Mouse (Mus musculus) frontal cortex, postnatal 25 days (tissue): ENCODE data around the gene Lyz1.
A peak's percentile ranks its signal among the peaks of the same experiment; 100 is the strongest.
"Not testable (repeated sequence)": the region's sequence is repeated elsewhere in the genome, so short reads cannot be mapped to it uniquely, and the experiment has no call there.

Experiments
- DNase-seq, 2 experiments: peaks; one replicate each; pipeline ENCODE4 v3.0.0; 2022; ENCODE audit warnings: low spot score in 2 of 2

Lyz1 gene

GRCm38 (mm10) chr10:117292671-117293070 lies at the start of gene Lyz1:
Gene Lyz1, minus strand, starts transcription at chr10:117292868.
- no peak for DNase-seq

- peak in 1 of 2 experiments; percentile 1 for DNase-seq
Observed at GRCm38 (mm10) chr10:117342406-117342805, 49.7 kb upstream of the Lyz1 start.

DNA sequence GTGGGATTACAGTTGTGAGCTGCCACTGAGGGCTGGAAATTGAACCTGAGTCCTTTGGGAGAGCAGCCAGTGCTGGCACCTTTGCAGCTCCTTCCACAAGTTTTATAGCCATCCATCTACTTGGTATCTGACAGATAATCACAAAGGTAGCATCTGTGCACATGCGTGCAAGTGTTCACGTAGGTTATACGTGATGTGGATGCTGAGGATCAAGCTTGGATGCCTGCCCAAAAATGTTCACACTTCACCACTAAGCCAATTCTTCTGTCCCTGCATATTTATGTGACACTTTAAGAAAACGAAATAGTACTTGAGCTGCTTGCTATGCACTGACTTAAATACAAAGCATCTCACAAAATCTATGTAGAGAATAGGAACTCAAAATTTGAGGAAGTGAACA lies 48.4 kb upstream of the Lyz1 start:
- DNase-seq, result peak in 1 of 2 experiments; percentile 3

DNA sequence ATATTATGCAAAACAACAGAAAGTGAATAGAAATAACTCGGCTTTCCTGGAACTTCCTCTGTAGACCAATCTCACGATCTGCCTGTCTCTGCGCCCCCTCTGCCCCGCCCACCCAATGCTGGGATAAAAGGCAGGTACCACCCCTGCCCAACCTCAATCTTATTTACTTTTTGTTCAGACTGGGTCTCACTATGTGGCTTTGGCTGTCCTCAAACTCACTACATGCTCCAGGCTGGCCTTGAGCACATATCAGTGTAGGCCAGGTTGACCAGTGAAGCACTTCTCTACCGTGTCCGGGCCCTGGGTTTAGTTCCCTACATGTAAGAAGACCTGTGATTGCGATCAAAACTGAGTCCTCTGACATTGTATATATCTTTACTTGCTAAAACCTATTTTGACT lies 46.6 kb upstream of the Lyz1 start:
- DNase-seq, result peak in 1 of 2 experiments; percentile 2

GRCm38 (mm10) chr10:117337946-117338345 lies 45.3 kb upstream of the Lyz1 start:
- DNase-seq, result no peak

DNA sequence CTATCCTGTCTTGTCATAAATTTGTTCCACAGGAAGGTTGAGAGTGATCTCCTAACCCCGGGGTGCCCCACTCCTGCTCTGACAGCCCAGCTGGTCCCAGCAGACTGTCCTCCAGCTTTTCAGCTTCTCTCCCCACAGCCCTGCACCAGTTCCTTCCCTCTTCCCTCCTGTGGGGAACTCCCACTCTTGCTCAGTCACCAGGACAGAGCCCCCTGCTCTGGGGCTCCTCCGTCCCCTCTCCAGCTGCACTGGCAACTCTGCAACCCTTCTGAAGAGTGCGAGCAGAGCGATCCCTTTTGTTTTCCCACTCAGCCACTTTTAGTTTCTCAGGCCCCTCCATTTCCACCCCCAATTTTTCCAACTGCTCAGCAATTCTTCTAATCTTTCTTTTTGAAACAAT lies 43.0 kb upstream of the Lyz1 start:
- DNase-seq, result peak in 1 of 2 experiments; percentile 2

DNA sequence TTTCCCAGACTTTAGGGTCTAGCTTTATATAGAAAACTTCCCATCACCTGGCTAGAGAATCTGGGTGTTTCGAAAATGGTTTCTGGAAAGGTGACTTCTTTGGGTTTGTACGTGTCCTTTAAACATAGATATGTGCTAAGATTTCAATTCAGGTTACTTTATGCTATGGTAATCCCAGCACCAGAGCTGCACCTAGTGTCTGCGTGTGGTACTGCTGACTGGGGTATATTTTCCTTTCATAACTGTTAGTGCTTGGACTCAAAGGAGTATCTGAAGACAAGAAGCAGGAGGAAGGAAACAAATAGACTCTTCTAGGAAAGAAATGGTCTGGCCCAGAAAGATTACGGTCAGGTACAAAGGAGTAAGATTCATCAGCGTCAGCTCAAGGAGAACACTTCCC lies 37.9 kb upstream of the Lyz1 start:
- no peak for DNase-seq

GRCm38 (mm10) chr10:117323782-117324181 lies 31.1 kb upstream of the Lyz1 start:
- DNase-seq, result no peak

GRCm38 (mm10) chr10:117322630-117323029 lies 30.0 kb upstream of the Lyz1 start:
- no peak for DNase-seq

DNA sequence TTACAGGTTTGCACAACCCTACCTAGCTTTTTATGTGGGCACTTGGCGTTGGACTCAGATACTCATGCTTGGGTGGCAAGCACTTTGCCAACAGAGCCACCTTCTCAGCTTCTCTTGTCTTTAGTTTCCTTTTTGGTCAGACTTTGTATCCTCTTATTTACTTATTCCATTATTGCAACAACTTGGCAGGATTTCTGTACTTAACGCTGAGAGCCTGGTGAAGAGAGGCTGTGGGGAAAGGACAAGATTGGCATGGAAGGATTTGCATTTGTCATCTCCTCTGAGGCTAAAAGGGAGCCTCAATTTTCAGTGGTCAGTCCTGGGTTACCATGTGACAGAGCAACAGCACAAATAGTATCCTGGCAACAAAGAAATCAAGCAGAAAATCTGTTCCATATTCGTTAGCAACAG lies 27.9 kb upstream of the Lyz1 start:
- no peak for DNase-seq

- no peak for DNase-seq
Observed at GRCm38 (mm10) chr10:117316391-117316790, 23.7 kb upstream of the Lyz1 start.

GRCm38 (mm10) chr10:117313133-117313532 lies 20.5 kb upstream of the Lyz1 start:
- DNase-seq, result no peak

- DNase-seq, result no peak
Observed at GRCm38 (mm10) chr10:117312168-117312567, 19.5 kb upstream of the Lyz1 start.

DNA sequence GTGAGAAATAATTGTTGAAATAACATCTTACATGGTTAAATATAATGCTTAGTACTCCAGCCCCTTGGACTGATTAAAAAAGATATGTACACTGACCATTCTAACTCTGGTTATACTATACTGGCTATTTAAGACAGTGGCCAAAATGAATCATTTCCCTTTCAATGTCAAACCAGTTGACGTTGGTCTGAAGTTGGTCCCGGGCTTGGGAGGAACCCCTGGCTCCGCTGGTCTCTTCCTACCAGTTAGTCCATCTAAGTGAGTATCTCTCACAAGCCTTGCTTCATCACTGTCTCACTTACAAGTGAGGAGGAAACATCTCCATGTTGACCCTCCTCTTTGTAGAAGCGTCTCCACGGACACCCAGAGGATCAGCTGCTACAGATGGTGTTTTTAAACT lies 11.7 kb upstream of the Lyz1 start:
- DNase-seq, result no peak

- DNase-seq, result no peak
Observed at GRCm38 (mm10) chr10:117301688-117302087, 9.0 kb upstream of the Lyz1 start.

DNA sequence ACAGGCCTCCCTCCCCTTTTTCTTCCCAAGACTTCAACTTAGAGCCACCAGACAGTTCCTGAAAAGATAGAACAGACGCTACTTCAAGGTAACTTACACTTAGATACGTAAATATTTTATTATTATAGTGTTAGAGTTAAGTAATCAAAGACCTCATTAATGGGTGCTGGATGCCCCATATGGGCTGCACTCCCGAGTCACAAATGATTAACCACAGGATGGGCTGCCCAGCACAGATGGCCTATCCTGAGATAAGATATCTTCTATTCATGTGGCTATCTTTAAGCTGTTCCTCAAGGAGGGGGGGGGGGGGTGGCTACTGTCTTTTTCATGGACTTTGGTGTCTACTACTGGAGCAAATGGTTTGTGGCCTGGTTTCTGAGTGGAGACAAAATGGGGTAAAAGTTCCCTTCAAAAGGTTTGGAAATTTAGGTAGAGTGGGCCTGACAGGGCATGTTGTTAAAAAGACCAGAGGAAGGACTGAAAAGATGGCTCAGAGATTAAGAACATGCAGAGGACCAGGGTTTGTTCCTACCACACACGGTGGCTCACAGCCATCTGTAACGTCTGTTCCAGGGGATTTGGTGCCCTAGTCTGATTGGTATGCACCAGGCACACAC lies 7.3 kb upstream of the Lyz1 start:
- no peak for DNase-seq

DNA sequence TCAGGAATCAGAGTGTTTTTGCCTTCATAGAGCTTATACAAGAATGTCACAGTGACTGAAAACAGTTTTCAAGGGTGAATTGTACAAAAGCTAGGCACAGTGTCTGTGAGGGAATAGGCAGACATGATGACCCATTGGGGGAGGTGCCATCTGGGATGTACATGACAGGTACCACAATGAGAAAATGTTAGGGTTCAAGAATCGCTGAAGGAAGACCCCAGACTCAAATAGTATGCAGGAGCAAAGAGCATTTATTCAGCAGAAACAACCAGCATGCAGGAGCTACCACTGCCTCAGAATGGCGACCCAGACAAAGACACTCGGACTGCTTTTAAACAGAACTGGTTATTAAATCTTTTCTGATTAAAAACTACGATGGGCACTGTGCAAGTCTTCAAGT lies 6.4 kb upstream of the Lyz1 start:
- no peak for DNase-seq

- no peak for DNase-seq
Observed at GRCm38 (mm10) chr10:117298336-117298735, 5.7 kb upstream of the Lyz1 start.

DNA sequence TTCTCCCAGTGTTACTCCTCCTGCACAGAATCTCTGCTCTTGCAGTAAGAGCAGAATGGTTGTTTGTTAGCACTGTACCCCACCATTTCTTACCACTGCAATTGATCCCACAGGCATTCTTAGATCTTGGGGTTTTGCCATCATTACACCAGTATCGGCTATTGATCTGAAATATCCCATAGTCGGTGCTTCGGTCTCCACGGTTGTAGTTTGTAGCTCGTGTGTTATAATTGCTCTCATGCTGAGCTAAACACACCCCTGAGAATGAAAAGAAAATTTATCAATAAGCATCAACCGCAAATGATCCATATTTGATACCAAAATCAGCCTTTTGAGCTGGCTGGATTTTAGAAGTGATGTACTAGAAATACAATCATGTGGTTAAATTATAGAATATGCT lies 1.7 kb downstream of the Lyz1 start:
- not testable (repeated sequence) for DNase-seq

GRCm38 (mm10) chr10:117290046-117290870 lies 2.4 kb downstream of the Lyz1 start:
- DNase-seq, result no peak

GRCm38 (mm10) chr10:117289034-117289505 lies 3.6 kb downstream of the Lyz1 start:
- DNase-seq, result not testable (repeated sequence)

GRCm38 (mm10) chr10:117288197-117289033 lies 4.3 kb downstream of the Lyz1 start:
- DNase-seq, result no peak
